Mouse (Mus musculus): ENCODE measurements around the gene Prss47.

The Prss47 gene

DNA sequence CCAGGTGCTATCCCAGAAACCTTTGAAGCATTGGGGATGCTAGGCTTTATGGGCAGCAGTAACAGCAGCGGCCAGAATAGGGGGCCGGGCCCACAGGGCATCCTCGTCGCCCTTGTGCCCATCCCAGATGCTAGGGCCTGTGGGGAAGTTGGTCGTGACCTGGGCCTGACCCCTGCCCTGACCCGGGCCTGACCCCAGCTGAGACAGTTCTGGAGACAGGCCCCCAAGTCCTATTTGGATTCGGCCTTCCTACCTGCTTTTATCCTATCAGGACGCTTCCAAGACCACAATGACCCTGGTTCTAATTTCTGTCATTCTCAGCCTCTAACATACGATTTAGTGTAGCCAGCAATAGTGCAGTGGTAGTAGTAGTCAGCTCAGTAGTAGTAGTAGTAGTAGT is at the start of gene Prss47:
Prss47 (minus strand) TSS at position 101 of the 400 bp plus-strand sequence.
- DNase-seq = no peak

DNA sequence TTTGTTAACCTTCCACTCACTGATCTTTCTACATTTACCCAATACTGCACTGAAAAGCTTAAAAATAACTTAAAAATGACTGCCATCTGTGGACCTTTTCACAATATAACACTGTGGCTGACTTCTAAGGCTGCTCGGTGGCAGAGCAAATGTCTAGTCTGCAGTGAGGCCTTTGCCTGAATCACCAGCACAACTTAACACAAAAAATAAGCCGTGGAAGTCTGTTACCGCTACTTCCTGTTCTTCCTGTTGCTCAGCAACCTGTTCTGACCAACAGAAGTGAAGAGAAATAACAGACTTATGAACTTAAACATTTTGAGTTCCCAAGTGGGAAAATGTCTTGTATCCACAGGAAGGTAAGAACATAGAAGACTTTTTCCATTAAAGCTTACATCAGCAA is 48.7 kb upstream of the Prss47 start:
- no peak for DNase-seq

DNA sequence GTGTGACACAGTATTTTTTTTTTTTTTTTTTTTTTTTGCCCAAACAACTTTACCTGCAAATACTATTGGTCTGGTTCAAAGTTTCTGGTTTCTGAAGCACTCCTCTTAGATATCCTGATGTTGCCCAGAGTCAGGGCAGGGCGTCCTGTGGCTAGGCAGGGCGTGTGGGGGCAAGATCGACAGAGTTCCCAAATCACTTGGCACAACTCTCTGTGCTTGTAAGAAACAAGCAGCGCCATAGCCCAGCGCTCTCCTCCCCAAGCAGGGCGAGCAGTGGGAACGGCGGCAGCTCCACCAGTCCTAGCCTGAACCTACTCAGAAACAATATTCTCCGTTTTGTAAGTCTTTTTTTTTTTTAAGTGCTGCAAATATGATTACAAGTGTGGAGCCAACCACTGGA is 48.1 kb upstream of the Prss47 start:
- no peak for DNase-seq

DNA sequence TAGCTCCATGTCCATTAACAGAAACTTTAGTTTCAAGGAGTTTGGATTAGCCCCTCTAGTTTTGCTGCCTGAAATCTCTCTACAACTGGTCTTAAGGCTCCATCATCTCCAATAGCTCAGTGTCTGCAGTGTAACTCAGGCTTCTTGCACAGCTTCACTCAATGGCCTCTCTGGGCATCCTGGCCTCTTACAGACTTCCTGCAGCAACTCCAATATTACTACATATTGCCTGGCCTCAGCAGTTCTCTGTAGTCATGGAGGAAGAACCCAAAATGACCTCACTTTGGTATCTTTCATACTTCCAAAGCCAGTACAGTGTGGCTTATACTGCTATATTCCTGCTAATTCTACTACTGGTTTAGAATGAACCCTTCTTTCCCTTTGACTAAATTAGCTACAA is 44.5 kb upstream of the Prss47 start:
- DNase-seq = no peak

DNA sequence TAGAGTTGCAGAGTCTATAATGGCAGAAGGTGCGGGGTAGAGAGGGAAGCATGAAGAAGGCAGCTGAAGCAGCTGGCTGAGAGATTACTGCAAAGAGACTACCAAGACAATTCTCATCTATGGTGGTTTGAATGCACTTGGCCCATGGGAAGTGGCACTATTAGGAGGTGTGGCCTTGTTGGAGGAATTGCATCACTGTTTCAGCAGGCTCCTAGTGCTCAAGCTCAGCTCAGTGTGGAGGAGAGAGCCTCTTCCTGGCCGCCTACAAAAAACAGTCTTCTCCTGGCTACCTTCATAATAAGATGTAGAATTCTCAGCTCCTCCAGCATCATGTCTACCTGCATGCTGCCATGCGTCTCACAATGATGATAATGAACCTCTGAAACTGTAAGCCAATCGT is 43.4 kb upstream of the Prss47 start:
- DNase-seq = no peak

DNA sequence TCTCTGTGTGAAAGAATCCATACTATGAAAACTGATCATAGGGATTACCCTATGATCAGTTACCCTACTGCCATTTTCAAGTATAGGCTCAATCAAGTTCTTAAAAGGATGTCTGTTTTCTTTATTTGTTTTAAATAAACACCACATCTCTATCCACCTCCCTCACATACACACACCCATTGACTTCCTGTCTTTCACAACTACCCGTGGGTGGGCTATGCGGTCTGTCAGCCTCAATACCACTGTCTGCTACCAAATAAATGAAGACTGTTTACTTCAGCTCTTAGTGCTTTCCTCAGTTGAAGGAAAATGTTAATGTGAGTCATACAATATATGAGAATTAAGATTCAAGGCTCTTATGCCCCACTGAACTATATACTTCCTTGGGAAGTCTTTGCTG is 17.4 kb upstream of the Prss47 start:
- no peak for DNase-seq

DNA sequence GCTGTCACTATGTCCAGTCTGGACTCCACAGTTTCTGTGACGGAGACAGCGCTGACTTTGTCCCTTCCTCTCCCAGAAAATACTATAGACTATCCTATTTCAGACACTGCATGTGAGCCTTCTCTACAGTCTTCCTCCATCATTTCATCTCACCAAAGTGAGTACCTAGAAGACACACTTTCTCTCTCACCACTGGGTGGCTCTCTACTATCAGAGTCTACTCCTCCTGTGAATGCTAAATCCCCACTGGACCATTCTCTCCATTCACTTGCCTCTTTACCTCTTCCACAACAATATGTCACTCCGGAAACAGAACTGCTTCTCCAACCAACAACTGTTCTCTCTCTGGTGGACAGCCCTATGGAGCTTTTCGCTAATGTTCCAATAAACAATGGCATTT is 17.5 kb downstream of the Prss47 start:
- no peak for DNase-seq

DNA sequence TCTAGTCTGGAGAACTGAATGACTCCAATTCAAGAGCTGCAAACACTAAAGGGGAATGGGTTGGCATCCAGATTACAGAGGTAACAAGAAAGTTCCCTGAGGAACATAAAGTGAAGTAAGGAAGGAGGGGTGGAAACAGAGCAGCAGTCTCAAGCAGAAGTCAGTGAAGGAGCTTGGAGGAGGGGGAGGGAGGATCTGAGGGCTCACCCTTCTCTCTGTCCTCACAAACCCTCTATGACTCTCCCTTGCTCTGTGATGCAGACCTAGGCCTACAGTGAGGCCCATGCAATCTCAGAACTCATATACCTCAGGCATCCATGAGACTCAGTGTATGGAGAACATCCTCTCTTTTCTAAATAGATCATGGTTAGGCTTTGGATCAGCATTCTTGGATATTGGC is 19.8 kb downstream of the Prss47 start, which contains the start of gene Spata31d1c:
Spata31d1c (plus strand) TSS at position 301 of the 400 bp plus-strand sequence.
- DNase-seq = no peak

DNA sequence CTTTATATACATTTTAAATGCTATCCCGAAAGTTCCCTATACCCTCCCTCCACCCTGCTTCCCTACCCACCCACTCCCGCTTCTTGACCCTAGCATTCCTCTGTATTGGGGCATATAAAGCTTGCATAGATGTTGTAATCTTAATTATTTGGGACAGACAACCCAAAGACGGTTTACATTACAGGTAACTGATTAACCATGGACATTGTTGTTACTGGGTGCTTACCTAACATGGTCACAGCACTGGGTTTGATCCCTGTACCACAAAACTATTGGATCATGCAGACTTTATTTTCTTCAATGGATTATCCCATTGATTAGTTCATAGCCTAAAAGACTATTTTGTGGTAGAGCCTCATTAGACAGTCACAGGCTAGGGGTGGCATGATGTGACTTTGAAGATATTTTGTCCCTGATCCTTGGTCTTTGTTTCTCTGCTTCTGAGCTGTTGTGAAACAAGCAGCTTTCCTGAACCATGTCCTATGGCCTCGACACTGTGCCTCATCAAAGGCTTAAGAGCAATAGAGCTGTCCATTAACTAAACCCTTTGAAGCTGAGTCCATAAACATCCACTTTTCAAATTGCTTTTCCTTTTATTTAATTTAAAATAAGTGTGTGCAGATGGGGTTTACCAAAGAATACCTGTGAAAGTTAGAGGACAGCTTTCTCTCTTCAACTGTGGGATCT is 41.4 kb downstream of the Prss47 start:
- DNase-seq = no peak

DNA sequence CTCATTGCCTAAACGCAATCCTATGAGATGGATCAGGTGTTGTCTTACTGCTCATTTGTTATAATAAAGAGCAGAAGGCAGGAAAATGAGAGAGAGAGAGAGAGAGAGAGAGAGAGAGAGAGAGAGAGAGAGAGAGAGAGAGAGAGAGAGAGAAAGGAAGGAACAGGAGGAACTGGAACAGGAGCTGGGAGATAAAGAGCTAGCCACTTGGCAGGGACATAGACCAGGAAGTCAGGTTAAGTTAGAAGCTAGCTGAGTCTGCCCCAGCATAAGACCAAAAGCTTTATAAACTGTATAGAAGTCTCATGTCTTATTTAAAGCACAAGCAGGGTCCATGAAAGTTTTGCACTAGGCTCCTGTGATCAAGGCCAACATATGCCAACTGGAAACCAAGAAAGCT is 44.6 kb downstream of the Prss47 start:
- DNase-seq = no peak

DNA sequence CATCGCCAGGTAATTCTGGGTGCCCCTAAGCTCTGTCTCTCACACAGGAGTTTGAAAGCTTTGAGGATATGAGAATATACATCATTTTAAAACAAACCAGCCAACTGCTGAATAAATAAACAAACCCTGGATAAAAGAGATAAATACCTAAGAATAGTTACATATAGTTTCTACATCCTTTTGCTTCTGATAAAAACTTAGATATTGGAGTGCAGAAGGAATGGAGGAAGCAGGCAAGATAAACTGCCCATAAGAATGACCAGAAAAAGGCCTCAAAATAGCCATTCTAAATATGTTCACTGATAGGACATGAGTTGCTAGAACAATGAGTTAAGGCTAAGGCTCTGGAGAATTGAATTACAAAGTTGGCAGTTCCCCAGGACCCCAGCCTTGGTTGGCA is 45.8 kb downstream of the Prss47 start:
- no peak for DNase-seq

DNA sequence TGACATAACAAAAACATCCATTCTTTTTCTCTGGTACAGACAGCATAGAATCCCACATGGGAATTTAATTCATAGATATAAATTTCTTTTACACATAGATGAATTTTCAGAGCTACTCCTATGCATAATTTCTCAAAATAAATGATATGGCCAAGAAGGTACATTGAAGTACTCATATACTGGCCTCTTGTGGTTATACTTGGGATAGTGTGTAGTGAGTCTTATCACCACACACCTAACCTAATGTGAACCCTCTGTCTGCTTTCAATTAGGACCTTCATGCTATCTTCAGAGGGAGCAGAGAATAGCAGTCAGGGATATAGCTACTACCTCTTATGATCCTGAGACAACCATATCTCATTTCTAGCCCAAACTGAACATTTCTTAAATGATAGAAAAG is 47.1 kb downstream of the Prss47 start:
- no peak for DNase-seq
